Mouse (Mus musculus) thymus, postnatal 4 days (tissue): ENCODE measurements at regions not wholly inside any gene's neighbourhood (a gene's known extent, or its start where the extent isn't known, plus 50 kb on each side); places are given as distances from the start of the nearest gene placed in this dataset.
A peak's percentile ranks its signal among the peaks of the same experiment; 100 is the strongest.

ENCODE experiments used
- DNase-seq: peaks from one replicate; pipeline ENCODE4 v3.0.0; 2021

DNA sequence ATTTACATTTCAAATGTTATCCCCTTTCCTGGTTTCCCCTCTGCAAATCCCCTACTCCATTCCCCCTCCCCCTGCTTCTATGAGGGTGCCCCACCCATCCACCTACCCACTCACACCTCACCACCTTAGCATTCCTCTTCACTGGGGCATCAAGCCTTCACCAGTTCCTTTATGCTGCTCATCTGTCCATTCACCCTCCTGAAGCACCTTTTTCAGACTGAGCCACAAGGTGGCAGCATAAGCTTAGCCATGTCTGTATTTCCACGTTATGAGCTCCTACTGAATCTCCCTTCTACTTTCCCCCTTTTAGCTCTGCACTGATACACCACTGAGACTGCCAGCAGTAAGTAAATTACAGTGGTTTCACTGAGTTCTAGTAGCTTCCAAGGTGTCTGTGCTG lies 112.1 kb upstream of the Sptlc3 start:
- peak; percentile 59 for DNase-seq

DNA sequence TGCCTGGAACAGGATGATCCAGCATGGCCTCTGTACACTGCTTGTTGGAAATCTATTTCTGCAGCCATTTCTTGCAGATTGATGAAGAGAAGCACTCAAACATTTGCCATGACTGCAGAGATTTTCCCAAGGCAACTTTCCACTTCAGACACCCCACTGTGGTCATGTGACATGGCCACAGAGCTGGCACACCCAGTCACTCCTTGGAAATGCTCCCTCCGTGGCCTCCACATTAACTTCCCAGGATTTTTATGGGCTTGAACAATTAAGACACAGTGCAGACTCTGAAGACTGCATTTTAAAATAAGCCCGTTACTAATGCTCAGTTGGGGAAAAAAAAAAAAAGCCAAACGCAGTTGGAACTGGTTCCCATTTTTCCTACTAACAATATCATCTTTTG lies 80.2 kb upstream of the Sptlc3 start:
- DNase-seq = no peak

DNA sequence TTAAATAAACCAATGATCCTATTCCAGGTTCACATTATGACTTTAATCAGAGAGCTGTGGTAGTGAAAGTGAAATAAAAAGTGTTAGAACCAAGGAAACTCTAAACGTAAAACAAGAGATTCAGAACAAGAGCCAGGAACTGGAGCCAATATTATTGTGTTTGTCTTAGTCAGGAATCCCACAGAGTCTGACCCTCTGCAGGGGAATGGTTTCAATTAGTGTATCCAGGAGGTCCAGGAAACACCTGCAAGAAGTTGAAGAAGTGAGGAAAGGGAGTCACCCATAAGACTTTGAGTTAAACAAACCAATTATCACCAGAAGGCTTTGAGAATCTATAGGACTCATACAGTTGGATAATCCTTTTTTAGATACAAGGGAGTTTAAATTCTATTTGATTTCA lies 76.2 kb upstream of the Sptlc3 start:
- no peak for DNase-seq

DNA sequence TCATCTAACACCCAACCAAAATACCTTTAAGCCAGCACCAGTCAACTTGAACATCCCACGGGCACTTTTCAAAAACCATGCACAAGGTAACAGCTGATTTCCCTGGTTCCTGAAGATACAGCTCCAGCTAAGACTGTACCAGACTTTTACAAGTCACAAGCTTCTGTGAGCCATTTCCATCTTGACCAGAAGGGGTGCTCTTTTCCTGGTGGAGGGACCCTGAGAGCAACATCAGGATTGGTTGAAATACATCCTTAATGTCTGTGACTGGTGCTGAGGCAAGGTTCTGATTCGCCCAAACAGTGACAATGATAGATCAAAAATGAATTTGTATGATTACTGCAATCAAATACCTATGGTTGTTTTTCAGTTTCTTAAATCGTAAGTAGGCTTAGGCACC lies 71.0 kb upstream of the Sptlc3 start:
- DNase-seq = no peak

DNA sequence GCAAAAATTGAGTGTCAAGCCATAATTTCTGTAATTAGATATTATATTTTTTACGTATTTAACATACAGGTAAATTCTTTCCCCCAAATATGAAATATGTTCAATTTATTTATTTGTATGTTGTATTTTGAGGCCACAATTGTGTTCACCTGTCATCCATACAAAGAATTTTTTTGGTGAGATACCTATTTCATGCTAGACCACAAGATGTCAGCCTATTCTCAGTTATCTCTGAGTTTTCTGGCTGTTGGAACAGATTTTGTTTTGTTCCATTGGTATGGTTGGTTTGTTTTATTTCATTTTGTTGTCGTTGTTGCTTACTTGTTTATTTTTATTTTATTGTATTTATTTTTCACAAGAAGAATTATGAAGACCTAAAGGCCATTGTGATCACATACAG lies 70.3 kb upstream of the Sptlc3 start:
- no peak for DNase-seq
